In the genomic region with DNA sequence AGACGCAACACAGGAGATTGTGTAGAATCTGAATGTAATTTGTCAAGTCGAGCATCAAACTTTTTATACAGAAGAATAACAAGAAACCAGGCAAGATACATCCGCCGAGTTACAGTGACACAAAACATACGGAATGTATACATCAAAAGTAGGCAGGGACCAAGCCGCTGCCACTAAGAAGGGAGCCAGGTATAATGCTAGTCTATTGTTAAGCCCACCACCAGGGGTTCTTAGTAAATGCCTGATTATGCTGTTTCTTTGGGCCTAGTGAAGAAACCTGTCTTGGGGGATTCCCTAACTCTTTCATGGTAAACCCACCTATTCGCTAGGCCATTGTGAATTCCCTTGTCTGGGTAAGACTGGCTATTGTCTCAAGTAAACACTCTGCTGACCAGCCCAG, we compare ENCODE assay signal across 1 mouse cellular context. TPM values are rescaled to one million over a fixed set of nuclear protein-coding genes. Genes with fewer than 3 reads are reported as not detected.
"Had no signal": no experiment of that assay in that cellular context is flagged by ENCODE, and none has a peak within 500 bp of the region (broad histone marks: within the 10 kb centered on the region; RNA-seq: fewer than 3 reads in every experiment).

No protein-coding gene starts in this region.

RNA-seq across cellular contexts. Expression of gene Txlnb, which starts 24.4 kb away (rescaled TPM):
- polyA plus RNA-seq: small intestine, adult 2 months had no signal
